Mouse (Mus musculus): ENCODE results near the gene Mylpf. TPM values are rescaled to one million over a fixed set of nuclear protein-coding genes. Genes with fewer than 3 reads are reported as not detected.
A peak's percentile ranks its signal among the peaks of the same experiment; 100 is the strongest.

Mylpf gene
- polyA plus RNA-seq, 1 experiment from 2014 or later: 10.7 TPM

GRCm38 (mm10) chr7:127210266-127210665, 1.6 kb downstream of the Mylpf start:
- H3K36me3 ChIP-seq (replicated peaks): peaks cover 12% of the 10 kb centered on the region
- WGBS: 92% methylated on average over 4 of the region's 4 CpGs
- peaks cover 30% of the 10 kb centered on the region for H3K27me3 ChIP-seq (ENCODE audit: poor library complexity, severe bottlenecking)
- H3K9me3 ChIP-seq: no peaks in the 10 kb centered on the region; the same call in 1 of the 2 replicates
- no peak for DNase-seq (ENCODE audit: extremely low spot score, low spot score)
- H3K4me3 ChIP-seq: no peak overlapping the region
- no peak overlapping the region for H3K27ac ChIP-seq
- peaks cover 49% of the 10 kb centered on the region for H3K4me1 ChIP-seq

- H3K4me1 ChIP-seq: peaks cover 45% of the 10 kb centered on the region
- H3K27me3 ChIP-seq (ENCODE audit: poor library complexity, severe bottlenecking): peaks cover 31% of the 10 kb centered on the region
- peaks cover 7% of the 10 kb centered on the region; the same call in 1 of the 2 replicates for H3K36me3 ChIP-seq (replicated peaks)
- 78% methylated on average over 5 of the region's 5 CpGs for WGBS
- H3K9me3 ChIP-seq: no peaks in the 10 kb centered on the region
- DNase-seq (ENCODE audit: extremely low spot score, low spot score): no peak
- no peak overlapping the region for H3K27ac ChIP-seq
- H3K4me3 ChIP-seq: no peak overlapping the region
Observed at GRCm38 (mm10) chr7:127211014-127211745, 2.5 kb downstream of the Mylpf start.

- Histone ChIP-seq H3K27me3 (ENCODE audit: poor library complexity, severe bottlenecking) (peaks cover 31% of the 10 kb centered on the region), H3K27ac (no peak overlapping the region), H3K9me3 (no peaks in the 10 kb centered on the region), H3K4me1 (peaks cover 31% of the 10 kb centered on the region), H3K4me3 (no peak overlapping the region), H3K36me3 (replicated peaks) (0 out of 2 replicates have a peak, but pooled peaks cover 3% of the 10 kb centered on the region)
- WGBS: 92% methylated on average over 12 of the region's 12 CpGs
- DNase-seq (ENCODE audit: extremely low spot score, low spot score): no peak
Observed at GRCm38 (mm10) chr7:127212432-127213250, 4.0 kb downstream of the Mylpf start.

DNA sequence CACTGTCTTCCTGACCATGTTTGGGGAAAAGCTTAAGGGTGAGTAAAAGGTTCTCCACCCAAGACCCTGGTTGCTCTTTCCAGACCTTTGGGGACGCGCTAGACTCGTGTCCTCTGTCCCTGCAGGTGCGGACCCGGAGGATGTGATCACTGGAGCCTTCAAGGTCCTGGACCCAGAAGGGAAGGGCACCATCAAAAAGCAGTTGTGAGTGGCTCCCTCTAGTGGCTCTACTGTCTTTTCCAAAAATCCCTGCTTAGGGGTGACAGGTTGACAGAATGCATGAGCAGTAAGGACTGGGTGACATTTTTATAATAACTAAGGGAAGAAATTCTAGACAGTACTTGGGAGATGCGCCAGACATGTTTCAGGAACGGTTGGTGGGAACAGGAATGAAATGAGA, 4.8 kb downstream of the Mylpf start:
- H3K27ac ChIP-seq: no peak overlapping the region
- peaks cover 28% of the 10 kb centered on the region for H3K4me1 ChIP-seq
- H3K9me3 ChIP-seq: no peaks in the 10 kb centered on the region
- H3K4me3 ChIP-seq: no peak overlapping the region
- H3K36me3 ChIP-seq (replicated peaks): 0 out of 2 replicates have a peak, but pooled peaks cover 3% of the 10 kb centered on the region
- 34% methylated on average over 7 of the region's 7 CpGs for WGBS
- H3K27me3 ChIP-seq (ENCODE audit: poor library complexity, severe bottlenecking): peaks cover 31% of the 10 kb centered on the region
- DNase-seq (ENCODE audit: extremely low spot score, low spot score): no peak

DNA sequence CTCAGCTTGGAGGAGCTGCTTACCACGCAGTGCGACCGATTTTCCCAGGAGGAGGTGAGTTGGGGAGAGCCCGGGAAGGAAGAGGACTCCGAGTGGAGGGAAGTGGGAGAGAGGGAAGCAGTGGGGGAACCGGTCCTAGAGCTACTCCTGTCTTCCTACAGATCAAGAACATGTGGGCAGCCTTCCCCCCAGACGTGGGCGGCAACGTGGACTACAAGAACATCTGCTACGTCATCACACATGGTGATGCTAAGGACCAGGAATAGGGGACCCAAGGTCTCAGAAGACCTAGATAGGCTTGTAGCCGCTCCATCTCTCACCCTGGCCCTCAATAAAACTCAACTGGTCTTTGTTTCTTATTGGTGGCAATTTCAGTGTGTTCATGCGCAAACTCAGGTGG, 5.2 kb downstream of the Mylpf start:
- Histone ChIP-seq H3K4me1 (peaks cover 28% of the 10 kb centered on the region), H3K27ac (no peak overlapping the region), H3K9me3 (no peaks in the 10 kb centered on the region), H3K27me3 (ENCODE audit: poor library complexity, severe bottlenecking) (peaks cover 31% of the 10 kb centered on the region), H3K4me3 (0 out of 2 replicates have a peak overlapping the region, but pooled peaks have one; percentile 42), H3K36me3 (replicated peaks) (0 out of 2 replicates have a peak, but pooled peaks cover 3% of the 10 kb centered on the region)
- no peak for DNase-seq (ENCODE audit: extremely low spot score, low spot score)
- 53% methylated on average over 12 of the region's 12 CpGs for WGBS

GRCm38 (mm10) chr7:127214521-127214920, 5.8 kb downstream of the Mylpf start:
- H3K27me3 ChIP-seq (ENCODE audit: poor library complexity, severe bottlenecking): peaks cover 31% of the 10 kb centered on the region
- H3K27ac ChIP-seq: no peak overlapping the region
- DNase-seq (ENCODE audit: extremely low spot score, low spot score): no peak
- peak overlapping the region; percentile 42 for H3K4me3 ChIP-seq
- peaks cover 22% of the 10 kb centered on the region for H3K4me1 ChIP-seq
- H3K36me3 ChIP-seq (replicated peaks): 0 out of 2 replicates have a peak, but pooled peaks cover 3% of the 10 kb centered on the region
- 33% methylated on average over 21 of the region's 21 CpGs for WGBS
- no peaks in the 10 kb centered on the region for H3K9me3 ChIP-seq

GRCm38 (mm10) chr7:127214981-127215871, 6.5 kb downstream of the Mylpf start:
- Histone ChIP-seq H3K27me3 (ENCODE audit: poor library complexity, severe bottlenecking) (peaks cover 31% of the 10 kb centered on the region), H3K36me3 (replicated peaks) (0 out of 2 replicates have a peak, but pooled peaks cover 3% of the 10 kb centered on the region), H3K27ac (no peak overlapping the region), H3K4me1 (peaks cover 18% of the 10 kb centered on the region), H3K9me3 (no peaks in the 10 kb centered on the region), H3K4me3 (peak overlapping the region; percentile 42)
- WGBS: 25% methylated on average over 33 of the region's 33 CpGs
- peak; percentile 64 for DNase-seq (ENCODE audit: extremely low spot score, low spot score)

DNA sequence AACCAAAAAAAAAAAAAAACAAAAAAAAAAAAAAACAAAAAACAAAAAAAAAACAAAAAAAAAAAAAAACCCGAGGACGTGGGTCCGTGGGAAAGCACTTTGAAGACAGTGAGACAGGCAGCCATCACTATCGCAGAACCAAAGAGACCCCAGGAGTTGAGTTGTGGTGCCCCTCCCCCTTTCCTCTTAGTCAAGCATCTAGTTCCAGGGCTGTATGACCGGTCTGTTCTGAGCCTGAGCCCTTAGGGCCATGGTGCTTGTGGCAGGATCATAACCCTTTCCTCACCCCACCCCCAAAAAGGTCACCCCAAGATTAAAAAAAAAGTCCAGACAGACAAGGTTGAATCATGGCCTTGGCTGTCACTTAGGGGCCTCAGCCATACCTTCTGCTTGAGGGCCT, 7.6 kb downstream of the Mylpf start:
- Histone ChIP-seq H3K36me3 (replicated peaks) (0 out of 2 replicates have a peak, but pooled peaks cover 3% of the 10 kb centered on the region), H3K27ac (no peak overlapping the region), H3K4me1 (peaks cover 18% of the 10 kb centered on the region), H3K27me3 (ENCODE audit: poor library complexity, severe bottlenecking) (peaks cover 31% of the 10 kb centered on the region), H3K4me3 (no peak overlapping the region), H3K9me3 (no peaks in the 10 kb centered on the region)
- DNase-seq (ENCODE audit: extremely low spot score, low spot score): no peak
- 83% methylated on average over 5 of the region's 5 CpGs for WGBS

- 89% methylated on average over 6 of the region's 6 CpGs for WGBS
Observed at GRCm38 (mm10) chr7:127217475-127217874, 8.8 kb downstream of the Mylpf start.

DNA sequence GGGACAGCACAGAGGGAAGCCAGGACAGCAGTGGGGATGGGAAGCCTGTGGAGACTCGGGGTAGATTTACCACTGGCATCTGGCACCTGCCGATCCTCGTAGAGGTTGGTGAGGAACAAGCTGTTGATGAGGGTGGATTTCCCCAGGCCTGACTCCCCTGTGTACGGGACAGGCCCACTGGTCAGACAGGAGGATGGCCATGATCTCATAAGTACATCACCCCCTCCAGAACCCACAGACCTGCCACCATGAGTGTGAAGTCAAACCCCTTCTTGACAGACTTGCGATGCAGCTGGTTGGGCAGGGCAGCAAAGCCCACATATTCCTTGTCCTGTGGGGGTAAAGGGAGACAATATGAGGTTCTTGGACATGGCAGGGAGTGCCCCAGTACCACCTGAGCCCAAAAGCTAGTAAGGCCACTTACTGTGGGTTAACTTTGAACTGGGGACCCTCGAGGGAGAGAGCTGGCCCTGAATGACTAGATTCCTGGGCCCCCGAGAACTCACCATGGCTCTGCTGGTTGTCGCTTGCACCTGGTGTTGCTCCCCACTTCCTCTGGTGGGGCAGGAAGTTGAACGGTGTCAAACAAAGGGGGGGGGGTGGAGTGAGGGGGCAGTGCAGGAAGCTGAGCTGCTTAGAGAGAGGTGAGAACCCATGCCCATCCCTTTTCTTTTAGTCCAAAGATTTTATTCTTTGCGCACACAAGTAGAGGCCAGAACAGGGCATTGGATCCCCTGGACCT, 9.4 kb downstream of the Mylpf start:
- Histone ChIP-seq H3K36me3 (replicated peaks) (peaks cover 16% of the 10 kb centered on the region), H3K27ac (no peak overlapping the region), H3K4me3 (no peak overlapping the region), H3K27me3 (ENCODE audit: poor library complexity, severe bottlenecking) (peaks cover 23% of the 10 kb centered on the region), H3K4me1 (peaks cover 18% of the 10 kb centered on the region), H3K9me3 (no peaks in the 10 kb centered on the region)
- WGBS: 83% methylated on average over 10 of the region's 10 CpGs
- DNase-seq (ENCODE audit: extremely low spot score, low spot score): no peak

More at GRCm38 (mm10) chr7:127217475-127217874, 8.8 kb downstream of the Mylpf start:
- Histone ChIP-seq H3K36me3 (replicated peaks) (peaks cover 10% of the 10 kb centered on the region), H3K27me3 (ENCODE audit: poor library complexity, severe bottlenecking) (peaks cover 29% of the 10 kb centered on the region), H3K4me3 (no peak overlapping the region), H3K27ac (no peak overlapping the region), H3K4me1 (peaks cover 18% of the 10 kb centered on the region), H3K9me3 (no peaks in the 10 kb centered on the region)
- DNase-seq (ENCODE audit: extremely low spot score, low spot score): no peak

DNA sequence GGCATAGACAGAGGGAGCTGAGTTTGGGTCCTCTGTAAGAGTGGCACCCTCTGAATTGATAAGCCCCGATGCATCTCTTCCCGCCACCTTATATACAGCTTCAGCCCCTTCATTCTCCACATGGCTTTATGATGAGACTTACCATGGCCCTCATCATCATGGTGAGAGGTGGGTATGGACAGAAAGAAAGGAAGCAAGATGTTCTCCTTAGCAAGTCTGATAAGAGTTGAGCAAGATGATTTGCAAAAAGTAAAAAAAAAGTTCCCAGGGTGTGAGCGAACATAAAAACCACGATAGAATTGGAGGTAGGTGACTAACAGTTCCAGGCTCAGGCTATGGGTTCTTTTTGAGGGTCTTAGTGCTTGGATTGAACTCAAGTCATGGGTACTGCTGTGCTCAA, 10.0 kb downstream of the Mylpf start:
- Histone ChIP-seq H3K27me3 (ENCODE audit: poor library complexity, severe bottlenecking) (peaks cover 17% of the 10 kb centered on the region), H3K27ac (no peak overlapping the region), H3K4me3 (no peak overlapping the region), H3K36me3 (replicated peaks) (peaks cover 22% of the 10 kb centered on the region), H3K4me1 (peaks cover 18% of the 10 kb centered on the region), H3K9me3 (no peaks in the 10 kb centered on the region)
- WGBS: 91% methylated on average over 4 of the region's 4 CpGs
- DNase-seq (ENCODE audit: extremely low spot score, low spot score): no peak
